Mouse (Mus musculus): ENCODE measurements at regions not wholly inside any gene's neighbourhood (a gene's known extent, or its start where the extent isn't known, plus 50 kb on each side); places are given as distances from the start of the nearest gene placed in this dataset.

GRCm38 (mm10) chr8:50180682-50181081, 1336.9 kb upstream of the Tenm3 start:
- ChIA-PET CTCF (no interaction called here), POLR2A (no interaction called here)

GRCm38 (mm10) chr8:50164773-50165454, 1321.2 kb upstream of the Tenm3 start:
- ChIA-PET POLR2A (no interaction called here), CTCF (interaction anchor here in 1 of 4 experiments (0.6 kb wide), 1 partner anchor 23 kb away, joined by 3 read pairs; no protein-coding TSS in a partner anchor)

GRCm38 (mm10) chr8:50161076-50161475, 1317.3 kb upstream of the Tenm3 start:
- POLR2A ChIA-PET = no interaction called here
- CTCF ChIA-PET = no interaction called here

GRCm38 (mm10) chr8:50160326-50160725, 1316.6 kb upstream of the Tenm3 start:
- ChIA-PET POLR2A (no interaction called here), CTCF (no interaction called here)

GRCm38 (mm10) chr8:50139876-50140275, 1296.1 kb upstream of the Tenm3 start:
- POLR2A ChIA-PET = no interaction called here
- CTCF ChIA-PET = no interaction called here

- ChIA-PET POLR2A (no interaction called here), CTCF (no interaction called here)
These were observed 1276.3 kb upstream of the Tenm3 start for GRCm38 (mm10) chr8:50120041-50120440.

- CTCF ChIA-PET = no interaction called here
- POLR2A ChIA-PET = no interaction called here
These were observed 1238.6 kb upstream of the Tenm3 start for GRCm38 (mm10) chr8:50082378-50082777.

- POLR2A ChIA-PET = no interaction called here
- CTCF ChIA-PET = no interaction called here
These were observed 1193.3 kb upstream of the Tenm3 start for GRCm38 (mm10) chr8:50037096-50037495.

GRCm38 (mm10) chr8:50027544-50027943, 1183.8 kb upstream of the Tenm3 start:
- POLR2A ChIA-PET = no interaction called here
- CTCF ChIA-PET = no interaction called here

GRCm38 (mm10) chr8:50007546-50007945, 1163.8 kb upstream of the Tenm3 start:
- POLR2A ChIA-PET = no interaction called here
- CTCF ChIA-PET = no interaction called here

GRCm38 (mm10) chr8:50004254-50004653, 1160.5 kb upstream of the Tenm3 start:
- ChIA-PET CTCF (no interaction called here), POLR2A (no interaction called here)

GRCm38 (mm10) chr8:50003641-50004040, 1159.9 kb upstream of the Tenm3 start:
- CTCF ChIA-PET = interaction anchor here in 1 of 4 experiments (0.7 kb wide), 1 partner anchor 113 kb away, joined by 5 read pairs; no protein-coding TSS in a partner anchor

GRCm38 (mm10) chr8:49998281-49999037, 1154.7 kb upstream of the Tenm3 start:
- CTCF ChIA-PET = interaction anchor here in 1 of 4 experiments (1.4 kb wide), 1 partner anchor 295 kb away, joined by 3 read pairs; no protein-coding TSS in a partner anchor
- POLR2A ChIA-PET = no interaction called here

More at GRCm38 (mm10) chr8:50003641-50004040, 1159.9 kb upstream of the Tenm3 start:
- POLR2A ChIA-PET = no interaction called here

Data from embryonic stem cell, embryonic (primary cell).